Mouse (Mus musculus) adrenal gland, adult 18-20 months (tissue): ENCODE results near the gene Olfr213. TPM values are rescaled to one million over a fixed set of nuclear protein-coding genes. Genes with fewer than 3 reads are reported as not detected.
"Not testable (repeated sequence)": the region's sequence is repeated elsewhere in the genome, so short reads cannot be mapped to it uniquely, and the experiment has no call there.

Experiments used
- DNase-seq, 2 experiments: peaks; one replicate each; pipeline ENCODE4 v3.0.0; 2021 to 2022; ENCODE audit warnings: low spot score in 2 of 2
- long read RNA-seq, 2 experiments: library from polyadenylated mRNA; stranded (forward); transcript quantifications; one replicate each; pipeline ENCODE4 v2.0.0; 2021
- total RNA-seq, 2 experiments: library from RNA; stranded (reverse); gene quantifications; 1 replicate in 1 of 2; 2 replicates in 1 of 2; pipeline ENCODE4 v1.2.3; 2021

The Olfr213 gene
- not detected for total RNA-seq
- long read RNA-seq, experiment 1: 0 reads
- long read RNA-seq, experiment 2: 0 reads

GRCm38 (mm10) chr6:116538156-116538555, at the start of gene Olfr213:
Gene Olfr213 (plus strand): TSS chr6:116538456.
- DNase-seq: no peak

- no peak for DNase-seq
Observed at GRCm38 (mm10) chr6:116488791-116489190, 49.5 kb upstream of the Olfr213 start, which contains the start of gene Olfr211. Gene Olfr211 (plus strand): TSS chr6:116489091.

- no peak for DNase-seq
Observed at GRCm38 (mm10) chr6:116493742-116494141, 44.5 kb upstream of the Olfr213 start.

- no peak for DNase-seq
Observed at GRCm38 (mm10) chr6:116495960-116496359, 42.3 kb upstream of the Olfr213 start.

GRCm38 (mm10) chr6:116506302-116507003, 31.8 kb upstream of the Olfr213 start, which contains the start of gene Olfr212:
Gene Olfr212 (plus strand): TSS chr6:116506516.
- DNase-seq: not testable (repeated sequence)

- no peak for DNase-seq
Observed at GRCm38 (mm10) chr6:116514832-116515231, 23.4 kb upstream of the Olfr213 start.

GRCm38 (mm10) chr6:116542500-116542899, 4.2 kb downstream of the Olfr213 start:
- no peak for DNase-seq

GRCm38 (mm10) chr6:116550841-116551240, 12.6 kb downstream of the Olfr213 start, which contains the start of gene Gm5580:
Gene Gm5580 (plus strand): TSS chr6:116551141.
- DNase-seq: not testable (repeated sequence)

- DNase-seq: no peak
Observed at GRCm38 (mm10) chr6:116553935-116554334, 15.7 kb downstream of the Olfr213 start, which contains the start of gene Olfr214. Gene Olfr214 (plus strand): TSS chr6:116554235.

- DNase-seq: no peak
Observed at GRCm38 (mm10) chr6:116554952-116555351, 16.7 kb downstream of the Olfr213 start.

GRCm38 (mm10) chr6:116569834-116570233, 31.6 kb downstream of the Olfr213 start:
- DNase-seq: peak in 1 of 2 experiments; percentile 17

GRCm38 (mm10) chr6:116584095-116584494, 45.8 kb downstream of the Olfr213 start, which contains the start of gene Olfr215:
Gene Olfr215 (minus strand): TSS chr6:116584195.
- no peak for DNase-seq

Other genes with a start within 250 kb of the Olfr213 start
- gene March8, start 200.4 kb upstream of the Olfr213 start, total RNA-seq: 10 to 100 TPM; 59.6 to 76.5 TPM
- gene Alox5, start 77.3 kb upstream of the Olfr213 start, total RNA-seq: 1 to 10 TPM; 1.6 to 3.0 TPM
- gene Olfr211, start 49.4 kb upstream of the Olfr213 start, total RNA-seq: not detected
- not detected for gene Olfr212, start 31.9 kb upstream of the Olfr213 start, total RNA-seq
- 1 to 10 TPM; 3.6 to 4.0 TPM for gene Gm5580, start 12.7 kb downstream of the Olfr213 start, total RNA-seq
- not detected for gene Olfr214, start 15.8 kb downstream of the Olfr213 start, total RNA-seq
- gene Olfr215, start 45.7 kb downstream of the Olfr213 start, total RNA-seq: not detected
- 10 to 100 TPM; 14.5 to 21.8 TPM for gene Zfp422, start 90.5 kb downstream of the Olfr213 start, total RNA-seq
- 10 to 100 TPM; 10.1 to 23.1 TPM for gene Depp1, start 112.2 kb downstream of the Olfr213 start, total RNA-seq
- gene Rassf4, start 135.5 kb downstream of the Olfr213 start, total RNA-seq: 1 to 10 TPM; 3.6 to 5.4 TPM
- under 1 TPM; 0.03 TPM for gene Tmem72, start 178.5 kb downstream of the Olfr213 start, total RNA-seq